13 mouse cellular contexts compared by ENCODE assay signal in the genomic region with DNA sequence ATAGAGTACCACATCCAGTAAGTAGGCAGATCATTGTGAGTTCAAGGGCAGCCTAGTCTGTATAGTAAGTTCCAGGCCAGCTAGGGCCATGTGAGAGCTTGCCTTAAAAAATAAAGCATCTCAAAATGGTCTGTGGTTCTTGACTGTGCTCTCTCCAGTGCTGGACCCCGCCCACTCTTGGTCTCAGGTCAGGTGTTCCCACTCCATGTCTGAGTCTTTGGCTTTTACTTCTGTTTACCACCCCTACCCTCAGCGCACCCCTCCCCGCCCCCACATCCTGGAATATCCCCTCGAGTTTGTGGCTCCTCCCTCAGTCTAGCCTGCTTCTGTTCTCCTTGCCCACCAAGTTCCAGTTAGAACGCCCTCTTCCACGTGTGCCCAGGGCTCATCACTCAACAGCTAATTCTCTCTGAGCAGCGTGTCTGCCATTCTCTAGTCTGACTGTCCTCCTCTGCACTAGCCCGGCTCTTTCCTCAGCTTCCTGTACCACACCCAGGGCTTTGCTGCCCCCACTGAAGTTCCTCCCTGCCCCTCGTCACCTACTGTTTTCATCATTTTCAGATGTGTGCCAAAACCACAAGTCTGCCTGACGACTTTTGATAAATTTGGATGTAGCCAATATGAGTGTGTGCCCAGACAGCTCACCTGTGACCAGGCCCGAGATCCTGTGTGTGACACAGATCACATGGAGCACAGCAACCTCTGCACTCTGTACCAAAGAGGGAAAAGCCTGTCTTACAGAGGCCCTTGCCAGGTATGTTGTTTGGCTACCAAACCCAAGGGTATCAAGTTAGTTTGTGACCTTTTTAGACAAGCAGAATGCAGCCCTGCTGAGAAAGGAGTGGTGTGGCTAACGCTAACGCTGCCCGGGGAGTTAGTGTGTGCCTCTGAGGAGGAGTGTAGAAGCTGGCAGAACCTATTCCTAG. TPM values are rescaled to one million over a fixed set of nuclear protein-coding genes. Genes with fewer than 3 reads are reported as not detected.
A peak's percentile ranks its signal among the peaks of the same experiment; 100 is the strongest.
DNase-seq lines count a peak whose midpoint lies in the region; ATAC-seq lines count a peak whose summit lies in the region.
"Had no signal": no experiment of that assay in that cellular context is flagged by ENCODE, and none has a peak within 500 bp of the region (broad histone marks: within the 10 kb centered on the region; RNA-seq: fewer than 3 reads in every experiment).

No protein-coding gene starts in this region.

- no peaks in the 10 kb centered on the region for H3K9me3 ChIP-seq in neural tube, embryonic 15.5 days (replicated peaks)
- H3K9me3 ChIP-seq: forebrain, embryonic 10.5 days had no signal

- H3K4me3 ChIP-seq in neural tube, embryonic 15.5 days (replicated peaks): no peak overlapping the region
- H3K4me3 ChIP-seq: forebrain, embryonic 10.5 days had no signal

- H3K36me3 ChIP-seq in neural tube, embryonic 15.5 days: peaks cover 59% of the 10 kb centered on the region

- no peak overlapping the region for H3K4me2 ChIP-seq in neural tube, embryonic 15.5 days

- 80% methylated on average over 14 of the region's 14 CpGs for WGBS in neural tube, embryonic 15.5 days

- peak; percentile 26 to 36 for DNase-seq in B cell, adult 2 months
- DNase-seq in lung, postnatal 36 days: peak; percentile 40
- no peak for DNase-seq in layer of hippocampus, postnatal 25 days (ENCODE audit: extremely low spot score in 1 of 2, low spot score in 1 of 2)
- DNase-seq in left cerebral cortex, adult 11 months (ENCODE audit: low spot score): no peak
- DNase-seq: embryo, embryonic 11 days; heart, adult 18-20 months; retina, postnatal 1 day had no signal

- H3K9ac ChIP-seq in neural tube, embryonic 15.5 days (replicated peaks): no peak overlapping the region

- H3K27ac ChIP-seq in neural tube, embryonic 15.5 days (replicated peaks): no peak overlapping the region
- H3K27ac ChIP-seq: forebrain, embryonic 10.5 days had no signal

- no peaks in the 10 kb centered on the region for H3K4me1 ChIP-seq in neural tube, embryonic 15.5 days

- no peaks in the 10 kb centered on the region for H3K27me3 ChIP-seq in neural tube, embryonic 15.5 days (replicated peaks)

- ATAC-seq in CD4-positive, CD25-positive, alpha-beta regulatory T cell, adult 4 months: peak; percentile 84
- ATAC-seq in granulocyte monocyte progenitor cell, adult 5-6 weeks (replicated peaks; ENCODE audit: poor library complexity, severe bottlenecking): peak; percentile 85
- ATAC-seq in neural tube, embryonic 15.5 days (ENCODE audit: low FRiP score): no peak

RNA-seq across cellular contexts. Expression of gene Glipr2, which starts 20.2 kb away (rescaled TPM):
- 100 to 1,000 TPM; 165 to 194 TPM for polyA plus RNA-seq in CD4-positive, CD25-positive, alpha-beta regulatory T cell, adult 4 months (2017; shearing (Covaris generic))
- 8.2 and 12.7 TPM in 2 replicates for total RNA-seq in granulocyte monocyte progenitor cell, adult 5-6 weeks (2014; fragmentation: Nextera tagmentation)
- total RNA-seq in granulocyte monocyte progenitor cell, adult 5-6 weeks (2017): 16.4 and 20.8 TPM in 2 replicates
- total RNA-seq in layer of hippocampus, postnatal 25 days (2021): 1 to 10 TPM; 2.2 to 3.1 TPM
- polyA plus RNA-seq in neural tube, embryonic 15.5 days (2015; fragmentation: Nextera tagmentation; extraction: Ambion mirVana): 42.3 and 51.4 TPM in 2 replicates

RNA-seq across cellular contexts. Expression of gene Ccin, which starts 46.3 kb away (rescaled TPM):
- polyA plus RNA-seq in CD4-positive, CD25-positive, alpha-beta regulatory T cell, adult 4 months (2017; shearing (Covaris generic)): not detected
- total RNA-seq in granulocyte monocyte progenitor cell, adult 5-6 weeks (2014; fragmentation: Nextera tagmentation): not detected in 2 replicates
- 0.09 TPM in 1 of 2 replicates, not detected in the other for total RNA-seq in granulocyte monocyte progenitor cell, adult 5-6 weeks (2017)
- not detected for total RNA-seq in layer of hippocampus, postnatal 25 days (2021)
- not detected in 2 replicates for polyA plus RNA-seq in neural tube, embryonic 15.5 days (2015; fragmentation: Nextera tagmentation; extraction: Ambion mirVana)
- total RNA-seq: heart, adult 18-20 months; layer of hippocampus, postnatal 14 days; liver, adult 2 months had no signal
- polyA plus RNA-seq: forebrain, embryonic 10.5 days; liver, adult 2 months had no signal

Comparison
In these comparisons a context has a peak if more than half of its experiments do, and no peak if none do; other contexts are left out.
1. DNase-seq: peak in B cell, adult 2 months (2 of 2) and lung, postnatal 36 days (single experiment); none in layer of hippocampus, postnatal 25 days (0 of 2) and left cerebral cortex, adult 11 months (single experiment).